Mouse (Mus musculus): ENCODE data around the gene 1700018F24Rik.
"Not testable (repeated sequence)": the region's sequence is repeated elsewhere in the genome, so short reads cannot be mapped to it uniquely, and the experiment has no call there.

The 1700018F24Rik gene

GRCm38 (mm10) chr5:145083201-145083600, 40.4 kb downstream of the 1700018F24Rik start:
- not testable (repeated sequence) for DNase-seq

- DNase-seq = peak; percentile 91 to 93
These were observed 41.1 kb downstream of the 1700018F24Rik start, which contains the start of the genes Arpc1a and Kpna7 for GRCm38 (mm10) chr5:145083632-145084451. Arpc1a (plus strand) TSS chr5:145083830. Kpna7 (minus strand) TSS chr5:145084030.

GRCm38 (mm10) chr5:145084822-145085221, 42.0 kb downstream of the 1700018F24Rik start:
- DNase-seq = no peak

GRCm38 (mm10) chr5:145088186-145088585, 45.4 kb downstream of the 1700018F24Rik start:
- peak in 1 of 2 experiments; percentile 28 for DNase-seq

GRCm38 (mm10) chr5:145089878-145090277, 47.1 kb downstream of the 1700018F24Rik start:
- DNase-seq = no peak

All from B cell, adult 2 months (primary cell).